Mouse (Mus musculus): ENCODE data around the gene Klk12.

DNA sequence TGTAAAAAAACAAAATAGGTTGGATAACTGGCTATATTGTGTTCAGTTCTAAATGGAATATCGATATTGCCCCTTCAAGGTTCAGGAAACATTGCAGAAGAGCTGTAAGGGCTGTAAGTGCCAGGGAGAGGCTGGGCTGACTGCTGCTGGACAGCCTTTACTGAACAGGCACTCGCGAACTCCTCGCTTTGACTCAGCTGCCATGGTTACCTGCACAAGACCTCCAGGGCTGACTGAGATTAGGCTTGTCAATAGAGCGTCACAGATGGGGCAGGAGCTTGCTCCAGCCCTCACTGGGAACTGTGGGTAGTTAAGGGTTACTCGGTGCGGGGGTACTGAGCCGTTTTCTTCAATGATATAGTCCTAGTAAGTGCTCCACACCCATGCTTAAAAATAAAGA, 2.2 kb upstream of the Klk12 start:
- TF ChIP-seq POLR2A (IDR thresholded peaks at IDR 0.05; ENCODE audit: low read depth, low read length), result no peak
- no peak for TF ChIP-seq MAFK (IDR thresholded peaks at IDR 0.05; ENCODE audit: insufficient replicate concordance, low read length)
- no peak for TF ChIP-seq NRF1 (IDR thresholded peaks at IDR 0.05; ENCODE audit: low read depth, low read length)
- TF ChIP-seq RAD21 (IDR thresholded peaks at IDR 0.05; ENCODE audit: low read depth, low read length), result no peak
- TF ChIP-seq CTCF (conservative IDR thresholded peaks at IDR 0.05 in 1 of 2, IDR thresholded peaks at IDR 0.05 in 1 of 2; ENCODE audit: low read depth in 2 of 2, low read length in 2 of 2), result no peak
- no peak for TF ChIP-seq MXI1 (IDR thresholded peaks at IDR 0.05; ENCODE audit: low read depth, low read length)
- no peak for TF ChIP-seq EP300 (IDR thresholded peaks at IDR 0.05; ENCODE audit: low read length)
- no peak for TF ChIP-seq TBP (conservative IDR thresholded peaks at IDR 0.05; ENCODE audit: low read depth, low read length)
- no peak for TF ChIP-seq RCOR1 (conservative IDR thresholded peaks at IDR 0.05; ENCODE audit: low read depth, low read length)
- no peak for TF ChIP-seq JUND (conservative IDR thresholded peaks at IDR 0.05; ENCODE audit: low read depth, low read length)
- TF ChIP-seq POLR2AphosphoS2 (IDR thresholded peaks at IDR 0.05; ENCODE audit: low read depth, low read length), result no peak
- TF ChIP-seq JUN (IDR thresholded peaks at IDR 0.05; ENCODE audit: insufficient read depth, low read depth, low read length), result no peak
- TF ChIP-seq KAT2A (IDR thresholded peaks at IDR 0.05; ENCODE audit: insufficient replicate concordance, low read length), result no peak
- TF ChIP-seq MAX (IDR thresholded peaks at IDR 0.05; ENCODE audit: low read length), result no peak

Measured in CH12.LX (cell line).